Mouse (Mus musculus) embryonic facial prominence, embryonic 11.5 days (tissue): ENCODE measurements around the gene Pacrg. TPM values are rescaled to one million over a fixed set of nuclear protein-coding genes. Genes with fewer than 3 reads are reported as not detected.

Source experiments
- ATAC-seq: fragments of 200-750 bp; cut with Nextera tagmentation; replicated peaks from 2 replicates; pipeline ENCODE4 v1.8.0; 2017; ENCODE audit warnings: low read depth; ENCODE audit not compliant: insufficient number of reproducible peaks, low FRiP score, low TSS enrichment
- DNase-seq: peaks from one replicate; pipeline ENCODE4 v3.0.0-alpha.2; 2015; ENCODE audit warnings: low spot score
- H3K27ac ChIP-seq: fragments of 300-500 bp; sonication (generic); replicated peaks from 2 replicates; pipeline ENCODE4 v1.5.1; 2014; ENCODE audit warnings: mild to moderate bottlenecking, low read depth, low read length, control low read depth
- H3K27me3 ChIP-seq: fragments of 300-500 bp; sonication (generic); 2 replicates; pipeline ENCODE4 v1.6.1; 2014; ENCODE audit warnings: mild to moderate bottlenecking, low read length, moderate library complexity, mixed read lengths; ENCODE audit not compliant: control insufficient read depth, insufficient read depth
- H3K36me3 ChIP-seq: fragments of 300-500 bp; sonication (generic); replicated peaks from 2 replicates; pipeline ENCODE4 v1.6.1; 2014; ENCODE audit warnings: low read depth, mild to moderate bottlenecking, low read length, moderate library complexity, mixed read lengths; ENCODE audit not compliant: control insufficient read depth, insufficient read depth
- H3K4me1 ChIP-seq: fragments of 300-500 bp; sonication (generic); 2 replicates; pipeline ENCODE4 v1.6.1; 2014; ENCODE audit warnings: low read length, mixed read lengths; ENCODE audit not compliant: control insufficient read depth, insufficient read depth
- H3K4me2 ChIP-seq: fragments of 300-500 bp; sonication (generic); 2 replicates; pipeline ENCODE4 v1.6.1; 2014; ENCODE audit warnings: low read depth, mild to moderate bottlenecking, control low read depth, low read length, moderate library complexity
- H3K4me3 ChIP-seq: fragments of 300-500 bp; sonication (generic); 2 replicates; pipeline ENCODE4 v1.5.1; 2014; ENCODE audit warnings: low read depth, low read length, control low read depth
- H3K9ac ChIP-seq: fragments of 300-500 bp; sonication (generic); replicated peaks from 2 replicates; pipeline ENCODE4 v1.6.1; 2014; ENCODE audit warnings: mild to moderate bottlenecking, control low read depth, low read length
- H3K9me3 ChIP-seq: fragments of 300-500 bp; sonication (generic); replicated peaks from 2 replicates; pipeline ENCODE4 v1.6.1; 2016; ENCODE audit warnings: mild to moderate bottlenecking, low read length, inconsistent platforms, mixed read lengths; ENCODE audit not compliant: control insufficient read depth
- WGBS: fragments of 180-500 bp; shearing (Covaris S2); extraction: QIAGEN DNeasy Blood & Tissue Kit; methylation state at CpG from one replicate; pipeline ENCODE4 v1.1.7; 2014; 5-methylcytosine and 5-hydroxymethylcytosine counted together
- polyA plus RNA-seq: library from polyadenylated mRNA; unstranded; fragments of >200 nt; fragmentation: Nextera tagmentation; extraction: Ambion mirVana; gene quantifications from 2 replicates; pipeline ENCODE4 v1.2.1, GENCODE M21; 2014

Gene Pacrg
- polyA plus RNA-seq, 1 experiment from 2014 or later = 3.0 TPM

DNA sequence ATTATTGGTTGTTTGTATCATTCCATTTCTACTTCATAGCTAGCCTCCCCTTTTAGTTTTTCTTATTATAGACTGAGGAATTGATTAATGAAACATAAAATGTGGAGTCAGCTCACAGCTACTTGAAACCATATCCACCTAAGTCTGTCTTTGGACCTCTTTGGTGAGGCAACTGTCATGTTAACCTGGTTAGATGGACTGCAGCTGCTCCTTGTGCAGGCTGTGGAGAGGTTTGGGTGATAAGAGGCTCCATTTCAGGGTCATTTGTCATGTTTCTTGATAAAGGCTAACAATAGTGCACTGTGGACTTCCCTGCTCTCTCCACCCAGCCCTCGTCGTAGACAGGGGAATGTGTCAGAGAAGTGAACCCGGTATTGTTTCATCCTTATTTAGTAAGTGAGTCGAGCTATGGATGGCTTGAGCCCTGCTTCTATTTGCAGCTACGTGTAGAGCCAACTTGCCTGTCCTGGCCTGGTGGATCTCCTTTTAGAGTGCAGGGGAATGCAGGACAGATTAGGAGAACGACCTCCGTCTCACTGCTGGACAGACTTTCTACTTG is 366.2 kb downstream of the Pacrg start:
- WGBS = 64% methylated on average over 7 of the region's 7 CpGs
- Histone ChIP-seq H3K4me2 (no peak overlapping the region), H3K9ac (no peak overlapping the region), H3K4me1 (no peaks in the 10 kb centered on the region), H3K9me3 (no peaks in the 10 kb centered on the region), H3K36me3 (no peaks in the 10 kb centered on the region), H3K27ac (no peak overlapping the region), H3K27me3 (no peaks in the 10 kb centered on the region), H3K4me3 (no peak overlapping the region)
- DNase-seq (no peak), ATAC-seq (no peak)

- DNase-seq (no peak), ATAC-seq (no peak)
- H3K27me3 ChIP-seq = no peaks in the 10 kb centered on the region
- no peaks in the 10 kb centered on the region for H3K9me3 ChIP-seq
- no peaks in the 10 kb centered on the region for H3K4me1 ChIP-seq
- H3K27ac ChIP-seq = no peak overlapping the region
- H3K4me3 ChIP-seq = no peak overlapping the region
- no peaks in the 10 kb centered on the region for H3K36me3 ChIP-seq
- WGBS = 84% methylated on average over 6 of the region's 6 CpGs
- no peak overlapping the region for H3K9ac ChIP-seq
- no peak overlapping the region for H3K4me2 ChIP-seq
These were observed 366.9 kb downstream of the Pacrg start for GRCm38 (mm10) chr17:10473175-10473574.

GRCm38 (mm10) chr17:10469874-10470568 is 370.1 kb downstream of the Pacrg start:
- H3K27me3 ChIP-seq = no peaks in the 10 kb centered on the region
- no peak overlapping the region for H3K4me2 ChIP-seq
- no peak overlapping the region for H3K4me3 ChIP-seq
- WGBS = 85% methylated on average over 9 of the region's 9 CpGs
- H3K27ac ChIP-seq = no peak overlapping the region
- H3K36me3 ChIP-seq = no peaks in the 10 kb centered on the region
- ATAC-seq (no peak), DNase-seq (no peak)
- H3K9ac ChIP-seq = no peak overlapping the region
- H3K4me1 ChIP-seq = no peaks in the 10 kb centered on the region
- H3K9me3 ChIP-seq = no peaks in the 10 kb centered on the region

DNA sequence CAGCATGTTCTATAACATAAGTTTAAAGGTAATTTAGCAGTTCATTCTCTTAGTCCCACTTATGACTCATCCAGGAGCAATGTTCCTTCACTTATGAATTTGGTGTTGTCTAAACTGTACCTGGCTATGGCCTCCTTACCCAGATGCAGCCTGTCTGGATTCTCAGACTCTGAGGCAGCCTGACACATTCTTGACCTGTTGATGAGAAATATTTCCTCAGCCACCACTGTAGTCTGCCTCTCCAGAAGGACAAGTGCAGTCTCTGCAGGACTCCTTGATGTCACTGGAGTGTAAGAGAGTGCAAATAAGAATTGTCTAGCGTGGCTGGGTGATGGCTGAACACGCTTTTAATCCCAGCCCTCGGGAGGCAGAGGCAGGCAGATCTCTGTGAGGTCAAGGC is 373.0 kb downstream of the Pacrg start:
- no peaks in the 10 kb centered on the region for H3K4me1 ChIP-seq
- DNase-seq (no peak), ATAC-seq (no peak)
- H3K4me2 ChIP-seq = no peak overlapping the region
- H3K36me3 ChIP-seq = no peaks in the 10 kb centered on the region
- no peaks in the 10 kb centered on the region for H3K27me3 ChIP-seq
- no peak overlapping the region for H3K9ac ChIP-seq
- no peaks in the 10 kb centered on the region for H3K9me3 ChIP-seq
- WGBS = 83% methylated on average over 3 of the region's 3 CpGs
- no peak overlapping the region for H3K27ac ChIP-seq
- no peak overlapping the region for H3K4me3 ChIP-seq

DNA sequence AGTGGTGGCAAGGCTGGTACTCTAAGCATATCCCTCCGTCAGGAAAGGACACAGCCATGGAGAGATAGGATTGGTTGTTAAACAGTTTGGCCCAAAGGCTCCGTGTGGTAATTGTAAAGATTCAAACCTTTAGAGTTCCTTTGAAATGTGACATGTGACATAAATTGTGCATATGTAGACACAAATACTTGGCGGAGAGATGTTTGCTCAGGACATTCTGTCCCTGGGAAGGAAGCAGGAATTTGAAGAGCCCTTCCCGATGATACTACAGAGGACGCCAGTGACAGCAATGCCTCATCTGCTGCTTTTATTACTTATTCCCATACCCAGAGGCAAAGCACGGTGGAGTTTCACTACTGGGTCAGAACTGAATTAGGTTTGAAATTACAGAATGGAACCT is 374.6 kb downstream of the Pacrg start:
- H3K36me3 ChIP-seq = no peaks in the 10 kb centered on the region
- DNase-seq (no peak), ATAC-seq (no peak)
- H3K4me1 ChIP-seq = no peaks in the 10 kb centered on the region
- no peaks in the 10 kb centered on the region for H3K9me3 ChIP-seq
- no peak overlapping the region for H3K4me3 ChIP-seq
- whole genome bisulfite sequencing = 80% methylated on average over 6 of the region's 6 CpGs
- no peaks in the 10 kb centered on the region for H3K27me3 ChIP-seq
- no peak overlapping the region for H3K9ac ChIP-seq
- H3K4me2 ChIP-seq = no peak overlapping the region
- no peak overlapping the region for H3K27ac ChIP-seq

- Histone ChIP-seq H3K9ac (no peak overlapping the region), H3K4me2 (no peak overlapping the region), H3K9me3 (no peaks in the 10 kb centered on the region), H3K27me3 (no peaks in the 10 kb centered on the region), H3K4me1 (no peaks in the 10 kb centered on the region), H3K36me3 (no peaks in the 10 kb centered on the region), H3K4me3 (no peak overlapping the region), H3K27ac (no peak overlapping the region)
- 64% methylated on average over 3 of the region's 3 CpGs for WGBS
- DNase-seq = no peak
- no peak for ATAC-seq
These were observed 375.4 kb downstream of the Pacrg start for GRCm38 (mm10) chr17:10464700-10465099.

DNA sequence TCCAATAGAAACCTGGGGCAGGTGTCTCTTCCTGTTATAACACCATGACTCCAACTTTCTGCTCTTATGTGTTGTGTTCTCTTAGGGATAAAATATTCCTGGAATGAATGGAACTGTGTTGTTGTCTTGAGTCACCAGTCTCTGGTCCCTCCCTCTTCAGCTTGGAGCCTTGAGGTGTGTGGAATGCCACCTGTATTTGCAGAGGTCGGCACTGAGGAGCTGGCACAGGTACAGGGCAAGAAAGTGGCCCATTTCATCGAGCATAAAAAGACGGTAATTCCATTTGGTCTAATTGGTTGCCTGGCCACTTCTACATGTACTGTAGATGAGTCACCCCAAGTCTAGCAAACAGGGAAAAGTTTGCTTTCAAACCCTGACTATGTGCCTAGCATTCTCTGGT is 376.5 kb downstream of the Pacrg start:
- no peak overlapping the region for H3K4me3 ChIP-seq
- H3K27ac ChIP-seq = no peak overlapping the region
- H3K27me3 ChIP-seq = no peaks in the 10 kb centered on the region
- DNase-seq (no peak), ATAC-seq (no peak)
- no peak overlapping the region for H3K9ac ChIP-seq
- H3K36me3 ChIP-seq = no peaks in the 10 kb centered on the region
- H3K4me1 ChIP-seq = no peaks in the 10 kb centered on the region
- no peaks in the 10 kb centered on the region for H3K9me3 ChIP-seq
- WGBS = 84% methylated on average over 3 of the region's 3 CpGs
- H3K4me2 ChIP-seq = no peak overlapping the region

DNA sequence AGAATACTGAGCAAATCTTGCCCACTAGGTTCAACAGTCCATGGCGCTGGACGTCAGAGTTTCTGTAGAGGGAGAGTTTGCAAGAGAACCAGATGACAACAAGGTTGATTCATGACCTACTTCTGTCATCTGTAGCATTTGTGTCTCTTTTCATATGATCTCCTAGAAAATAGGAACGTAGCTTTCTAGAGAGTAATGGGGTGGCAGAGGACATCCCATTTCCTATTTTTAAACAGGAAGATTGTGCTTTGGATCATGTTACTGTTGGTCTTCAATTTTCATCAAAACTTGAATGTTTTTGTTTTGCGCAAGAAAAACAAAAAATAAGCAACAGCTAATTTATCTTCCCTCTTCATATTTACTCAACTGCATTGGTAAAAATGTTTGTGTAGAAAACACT is 379.2 kb downstream of the Pacrg start:
- Histone ChIP-seq H3K4me2 (no peak overlapping the region), H3K9ac (no peak overlapping the region), H3K27me3 (no peaks in the 10 kb centered on the region), H3K4me1 (no peaks in the 10 kb centered on the region), H3K9me3 (no peaks in the 10 kb centered on the region), H3K4me3 (no peak overlapping the region), H3K36me3 (no peaks in the 10 kb centered on the region), H3K27ac (no peak overlapping the region)
- DNase-seq (no peak), ATAC-seq (no peak)
- WGBS = 91% methylated on average over 4 of the region's 4 CpGs
